Mouse (Mus musculus): ENCODE results near the gene Mymx. TPM values are rescaled to one million over a fixed set of nuclear protein-coding genes. Genes with fewer than 3 reads are reported as not detected.
A peak's percentile ranks its signal among the peaks of the same experiment; 100 is the strongest.

The Mymx gene
- polyA plus RNA-seq, 1 experiment from 2014 or later: not detected

DNA sequence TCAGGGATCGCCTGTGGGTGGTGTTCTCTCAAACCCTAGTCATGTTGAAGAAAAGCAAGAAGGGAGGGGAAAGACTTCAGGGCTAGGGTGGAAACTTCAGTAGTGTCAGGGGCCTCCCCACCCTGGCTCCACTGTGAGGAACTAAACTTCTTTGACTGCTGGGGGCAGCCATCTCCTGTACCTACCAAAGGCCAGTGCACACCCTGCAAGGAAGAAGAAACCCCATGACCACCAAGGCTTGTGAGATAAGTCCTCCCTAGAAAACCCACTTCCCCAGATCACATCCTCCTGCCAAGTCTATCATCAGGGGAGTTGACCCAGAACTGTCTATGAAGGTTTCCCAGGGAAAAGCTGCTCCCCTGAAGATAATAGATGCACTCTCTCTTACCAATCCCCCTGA, 47.5 kb downstream of the Mymx start:
- no peak overlapping the region for H3K27ac ChIP-seq (ENCODE audit: low read length)
- H3K36me3 ChIP-seq (ENCODE audit: insufficient read depth, low read length): no peaks in the 10 kb centered on the region
- no peak overlapping the region for H3K9ac ChIP-seq (replicated peaks; ENCODE audit: low read depth)
- H3K27me3 ChIP-seq (replicated peaks; ENCODE audit: insufficient read depth, low read length): peaks cover 9% of the 10 kb centered on the region; the same call in 1 of the 2 replicates
- H3K4me3 ChIP-seq (ENCODE audit: low read depth, low read length): no peak overlapping the region
- H3K4me2 ChIP-seq (replicated peaks; ENCODE audit: low read depth, low read length): no peak overlapping the region
- TF ChIP-seq CTCF (IDR thresholded peaks at IDR 0.05) (no peak), EP300 (IDR thresholded peaks at IDR 0.05) (no peak)
- no peak for ATAC-seq
- peaks cover 9% of the 10 kb centered on the region for H3K4me1 ChIP-seq (ENCODE audit: insufficient read depth, low read depth, low read length)
- H3K9me3 ChIP-seq (ENCODE audit: low read length): no peaks in the 10 kb centered on the region
- WGBS: 35% methylated on average over 1 of the region's 1 CpGs
- no peak for DNase-seq (ENCODE audit: low spot score)

DNA sequence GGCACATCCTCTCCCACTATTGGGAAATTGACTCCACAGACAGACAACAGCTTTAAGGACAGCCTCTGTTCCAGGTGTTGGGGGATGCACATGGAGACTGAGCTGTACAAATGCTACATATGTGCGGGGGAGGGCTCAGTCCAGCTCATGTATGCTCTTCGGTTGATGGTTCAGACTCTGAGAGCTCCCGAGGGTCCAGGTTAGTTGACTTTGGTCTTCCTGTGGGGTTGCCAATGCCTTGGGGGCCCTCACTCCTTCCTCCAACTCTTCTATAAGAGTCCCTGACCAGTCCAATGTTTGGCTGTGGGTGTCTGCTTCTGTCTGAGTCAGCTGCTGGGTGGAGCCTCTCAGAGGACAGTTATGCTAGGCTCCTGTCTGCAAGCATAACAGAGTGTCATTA, 48.8 kb downstream of the Mymx start:
- H3K4me3 ChIP-seq (ENCODE audit: low read depth, low read length): no peak overlapping the region
- DNase-seq (ENCODE audit: low spot score): no peak
- no peak for TF ChIP-seq CTCF (IDR thresholded peaks at IDR 0.05)
- no peak for TF ChIP-seq EP300 (IDR thresholded peaks at IDR 0.05)
- no peak overlapping the region for H3K9ac ChIP-seq (replicated peaks; ENCODE audit: low read depth)
- H3K4me2 ChIP-seq (replicated peaks; ENCODE audit: low read depth, low read length): no peak overlapping the region
- WGBS: 79% methylated on average over 3 of the region's 3 CpGs
- no peaks in the 10 kb centered on the region for H3K36me3 ChIP-seq (ENCODE audit: insufficient read depth, low read length)
- no peaks in the 10 kb centered on the region for H3K9me3 ChIP-seq (ENCODE audit: low read length)
- no peak overlapping the region for H3K27ac ChIP-seq (ENCODE audit: low read length)
- no peak for ATAC-seq
- H3K27me3 ChIP-seq (replicated peaks; ENCODE audit: insufficient read depth, low read length): peaks cover 18% of the 10 kb centered on the region
- peaks cover 9% of the 10 kb centered on the region for H3K4me1 ChIP-seq (ENCODE audit: insufficient read depth, low read depth, low read length)

DNA sequence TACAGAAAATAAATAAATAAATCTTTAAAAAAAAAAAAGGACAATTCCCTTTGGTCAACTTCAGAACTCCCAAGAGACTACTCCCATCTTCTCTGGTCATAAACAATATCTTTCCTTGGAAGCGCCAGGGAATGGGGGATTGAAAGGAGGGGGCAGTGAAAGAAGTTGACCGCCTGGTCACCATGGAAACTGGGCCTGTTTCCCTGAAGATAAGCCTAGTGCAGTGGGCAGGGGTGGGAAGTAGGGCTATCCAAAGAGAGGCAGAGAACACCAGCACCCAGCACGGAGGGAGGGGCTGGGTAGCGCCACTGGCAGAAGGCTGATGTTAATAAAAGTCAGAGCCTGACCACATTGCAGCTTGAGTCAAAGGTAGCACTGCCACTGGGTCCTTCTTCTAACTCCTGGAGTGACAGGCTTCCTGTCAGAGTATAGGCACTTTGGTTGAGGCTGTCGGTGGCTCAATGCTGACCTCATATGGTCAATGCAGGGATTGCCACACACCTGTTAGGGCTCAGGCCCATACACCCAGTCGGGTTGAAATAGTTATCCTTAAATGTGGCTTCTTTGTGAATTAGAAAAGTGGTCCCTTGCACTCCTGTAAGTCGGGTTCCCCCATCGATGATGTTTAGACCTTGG, 50.0 kb downstream of the Mymx start:
- no peak overlapping the region for H3K27ac ChIP-seq (ENCODE audit: low read length)
- peaks cover 27% of the 10 kb centered on the region for H3K27me3 ChIP-seq (replicated peaks; ENCODE audit: insufficient read depth, low read length)
- no peaks in the 10 kb centered on the region for H3K9me3 ChIP-seq (ENCODE audit: low read length)
- H3K4me1 ChIP-seq (ENCODE audit: insufficient read depth, low read depth, low read length): peaks cover 9% of the 10 kb centered on the region
- DNase-seq (ENCODE audit: low spot score): peak; percentile 82
- ATAC-seq: peak; percentile 53
- TF ChIP-seq CTCF (IDR thresholded peaks at IDR 0.05) (peak; percentile 93), EP300 (IDR thresholded peaks at IDR 0.05) (no peak)
- no peak overlapping the region for H3K9ac ChIP-seq (replicated peaks; ENCODE audit: low read depth)
- H3K4me2 ChIP-seq (replicated peaks; ENCODE audit: low read depth, low read length): no peak overlapping the region
- no peaks in the 10 kb centered on the region for H3K36me3 ChIP-seq (ENCODE audit: insufficient read depth, low read length)
- 2% methylated on average over 8 of the region's 8 CpGs for WGBS
- H3K4me3 ChIP-seq (ENCODE audit: low read depth, low read length): no peak overlapping the region

DNA sequence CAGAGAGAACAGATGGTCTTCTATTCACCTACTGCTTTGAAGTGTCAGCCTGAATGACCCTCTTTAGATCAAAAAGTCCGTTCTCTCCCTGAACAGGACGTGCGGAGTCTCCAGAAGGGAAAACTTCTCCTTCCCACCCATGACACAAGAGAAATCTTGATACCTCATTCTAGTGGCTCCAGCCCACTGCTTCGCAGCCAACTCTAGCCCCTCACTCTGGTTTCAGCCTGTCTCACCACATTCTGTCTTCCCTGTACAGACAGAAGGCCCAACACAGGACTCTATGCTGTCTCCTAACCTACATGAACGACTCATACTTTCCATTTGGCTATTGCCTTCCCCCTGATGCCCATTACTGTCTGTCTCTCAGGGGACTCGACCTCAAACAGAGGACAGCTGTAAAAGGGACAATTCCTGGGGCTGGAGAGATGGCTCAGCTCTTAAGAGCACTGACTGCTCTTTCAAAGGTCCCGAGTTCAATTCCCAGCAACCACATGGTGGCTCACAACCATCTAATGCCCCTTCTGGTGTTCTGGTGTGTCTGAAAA, 50.6 kb downstream of the Mymx start:
- H3K9me3 ChIP-seq (ENCODE audit: low read length): no peaks in the 10 kb centered on the region
- H3K27ac ChIP-seq (ENCODE audit: low read length): no peak overlapping the region
- no peak for ATAC-seq
- DNase-seq (ENCODE audit: low spot score): no peak
- no peak overlapping the region for H3K4me3 ChIP-seq (ENCODE audit: low read depth, low read length)
- H3K36me3 ChIP-seq (ENCODE audit: insufficient read depth, low read length): no peaks in the 10 kb centered on the region
- WGBS: 44% methylated on average over 7 of the region's 7 CpGs
- H3K4me2 ChIP-seq (replicated peaks; ENCODE audit: low read depth, low read length): no peak overlapping the region
- peaks cover 33% of the 10 kb centered on the region for H3K27me3 ChIP-seq (replicated peaks; ENCODE audit: insufficient read depth, low read length)
- H3K4me1 ChIP-seq (ENCODE audit: insufficient read depth, low read depth, low read length): peaks cover 6% of the 10 kb centered on the region
- no peak overlapping the region for H3K9ac ChIP-seq (replicated peaks; ENCODE audit: low read depth)
- TF ChIP-seq CTCF (IDR thresholded peaks at IDR 0.05) (no peak), EP300 (IDR thresholded peaks at IDR 0.05) (no peak)

Other genes starting within 250 kb of the Mymx start
- gene Cdc5l, start 168.4 kb downstream of the Mymx start, polyA plus RNA-seq (2015; fragmentation: Nextera tagmentation; extraction: Ambion mirVana): 30.3 and 37.8 TPM in 2 replicates
- gene Spats1, start 126.7 kb downstream of the Mymx start, polyA plus RNA-seq (2015; fragmentation: Nextera tagmentation; extraction: Ambion mirVana): 0.19 and 0.37 TPM in 2 replicates
- gene Aars2, start 95.3 kb downstream of the Mymx start, polyA plus RNA-seq (2015; fragmentation: Nextera tagmentation; extraction: Ambion mirVana): 5.9 and 6.0 TPM in 2 replicates
- gene Tcte1, start 78.7 kb downstream of the Mymx start, polyA plus RNA-seq (2015; fragmentation: Nextera tagmentation; extraction: Ambion mirVana): 2.7 and 2.8 TPM in 2 replicates
- gene Tmem151b, start 52.4 kb downstream of the Mymx start, polyA plus RNA-seq (2015; fragmentation: Nextera tagmentation; extraction: Ambion mirVana): 0.07 and 0.12 TPM in 2 replicates
- gene Nfkbie, start 46.4 kb downstream of the Mymx start, polyA plus RNA-seq (2015; fragmentation: Nextera tagmentation; extraction: Ambion mirVana): 2.4 and 5.0 TPM in 2 replicates
- 84.8 and 85.1 TPM in 2 replicates for gene Slc35b2, start 38.2 kb downstream of the Mymx start, polyA plus RNA-seq (2015; fragmentation: Nextera tagmentation; extraction: Ambion mirVana)
- gene Hsp90ab1, start 28.8 kb downstream of the Mymx start, polyA plus RNA-seq (2015; fragmentation: Nextera tagmentation; extraction: Ambion mirVana): 607 and 696 TPM in 2 replicates
- 99.8 and 120 TPM in 2 replicates for gene Slc29a1, start 2.5 kb downstream of the Mymx start, polyA plus RNA-seq (2015; fragmentation: Nextera tagmentation; extraction: Ambion mirVana)
- 0.08 TPM in 1 of 2 replicates, not detected in the other for gene Capn11, start 57.2 kb upstream of the Mymx start, polyA plus RNA-seq (2015; fragmentation: Nextera tagmentation; extraction: Ambion mirVana)
- gene Mrpl14, start 84.2 kb upstream of the Mymx start, polyA plus RNA-seq (2015; fragmentation: Nextera tagmentation; extraction: Ambion mirVana): 224 and 234 TPM in 2 replicates
- gene Tmem63b, start 84.8 kb upstream of the Mymx start, polyA plus RNA-seq (2015; fragmentation: Nextera tagmentation; extraction: Ambion mirVana): 78.5 and 88.2 TPM in 2 replicates
- gene 1600014C23Rik, start 131.7 kb upstream of the Mymx start, polyA plus RNA-seq (2015; fragmentation: Nextera tagmentation; extraction: Ambion mirVana): not detected in 2 replicates

Measured in lung, postnatal 0 days (tissue).